ENCODE assay signal across 15 mouse cellular contexts in the genomic region with DNA sequence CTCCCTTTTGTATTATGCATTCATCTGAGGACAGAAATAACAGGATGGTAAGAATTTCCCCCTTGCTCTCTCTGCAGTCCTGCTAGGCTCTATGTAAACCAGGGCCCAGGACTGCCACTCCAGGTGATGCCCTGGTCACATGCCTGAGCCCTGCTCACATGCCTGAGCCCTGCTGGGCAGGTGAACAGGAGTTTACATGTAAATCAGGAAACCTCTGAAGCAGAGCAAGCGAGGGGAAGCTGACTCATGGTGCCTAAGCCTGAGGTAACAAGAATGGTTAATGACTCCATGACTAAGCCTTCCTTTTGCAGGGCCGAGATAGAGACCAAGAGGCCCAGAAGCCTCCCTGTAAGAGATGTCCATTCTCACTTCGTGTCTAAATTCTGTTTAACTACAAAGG. TPM values are rescaled to one million over a fixed set of nuclear protein-coding genes. Genes with fewer than 3 reads are reported as not detected.
DNase-seq lines count a peak whose midpoint lies in the region; ATAC-seq and TF ChIP-seq lines count a peak whose summit lies in the region.
"Had no signal": no experiment of that assay in that cellular context is flagged by ENCODE, and none has a peak within 500 bp of the region (broad histone marks: within the 10 kb centered on the region; RNA-seq: fewer than 3 reads in every experiment).

No protein-coding gene starts in this region.

- peak; percentile 93 for ATAC-seq in kidney, postnatal 0 days (replicated peaks; ENCODE audit: low FRiP score, low read depth)
- ATAC-seq: intestine, embryonic 15.5 days had no signal

- H3K4me3 ChIP-seq in kidney, postnatal 0 days (replicated peaks; ENCODE audit: low read depth, low read length): no peak overlapping the region
- H3K4me3 ChIP-seq: intestine, embryonic 15.5 days; limb, embryonic 13.5 days; megakaryocyte, embryonic 14.5 days had no signal

- no peak overlapping the region for H3K27ac ChIP-seq in kidney, postnatal 0 days
- H3K27ac ChIP-seq: intestine, embryonic 15.5 days; limb, embryonic 13.5 days had no signal

- H3K4me1 ChIP-seq in kidney, postnatal 0 days (replicated peaks; ENCODE audit: insufficient read depth, low read length): no peaks in the 10 kb centered on the region
- H3K4me1 ChIP-seq: intestine, embryonic 15.5 days had no signal

- DNase-seq in adrenal gland, adult 2 months: peak; percentile 56
- DNase-seq in adrenal gland, postnatal 14 days: no peak
- DNase-seq in 3T3-L1 (ENCODE audit: low read depth, low spot score) (peak; percentile 78), ZHBTc4 (ENCODE audit: low read depth, low spot score) (peak; percentile 33)
- DNase-seq in kidney, postnatal 0 days (ENCODE audit: low spot score): peak; percentile 24
- no peak for DNase-seq in cerebellum, adult 8-10 months
- DNase-seq in left cerebral cortex, postnatal 36 days (ENCODE audit: low spot score in 2 of 2): no peak
- no peak for DNase-seq in cerebellum, adult 18-20 months
- DNase-seq: cerebellum, adult 2 months; heart, postnatal 4 days; lung, adult 2 months; thymus, postnatal 14 days had no signal

- 41% methylated on average over 3 of the region's 3 CpGs for WGBS in kidney, postnatal 0 days

- H3K27me3 ChIP-seq in kidney, postnatal 0 days (ENCODE audit: insufficient read depth, low read length): no peaks in the 10 kb centered on the region
- H3K27me3 ChIP-seq: intestine, embryonic 15.5 days; limb, embryonic 13.5 days had no signal

- H3K4me2 ChIP-seq in kidney, postnatal 0 days (ENCODE audit: low read length): no peak overlapping the region
- H3K4me2 ChIP-seq: intestine, embryonic 15.5 days; limb, embryonic 13.5 days had no signal

- H3K9ac ChIP-seq in kidney, postnatal 0 days (ENCODE audit: low read depth, low read length): no peak overlapping the region
- H3K9ac ChIP-seq: intestine, embryonic 15.5 days; limb, embryonic 13.5 days had no signal

- H3K9me3 ChIP-seq in kidney, postnatal 0 days (replicated peaks; ENCODE audit: low read length): no peaks in the 10 kb centered on the region
- H3K9me3 ChIP-seq: intestine, embryonic 15.5 days had no signal

- no peak for TF ChIP-seq CTCF in kidney, postnatal 0 days (IDR thresholded peaks at IDR 0.05; ENCODE audit: low read depth)

- intact Hi-C loops in left cerebral cortex, postnatal 36 days (cut with DNase I): no loop called here

- no peaks in the 10 kb centered on the region for H3K36me3 ChIP-seq in kidney, postnatal 0 days (ENCODE audit: insufficient read depth, low read length)
- H3K36me3 ChIP-seq: intestine, embryonic 15.5 days had no signal

RNA-seq across cellular contexts. Expression of a gene that starts 20.1 kb away (rescaled TPM):
- 10 to 100 TPM; 34.9 to 38.5 TPM for total RNA-seq in adrenal gland, adult 2 months (2021)
- polyA plus RNA-seq in adrenal gland, adult 2 months (2012; rRNA removed): 26.6 and 32.0 TPM in 2 replicates
- total RNA-seq in adrenal gland, postnatal 14 days (2021): 46.8 and 50.8 TPM in 2 replicates
- 28.9 TPM in 2 replicates for polyA plus RNA-seq in kidney, postnatal 0 days (2015; fragmentation: Nextera tagmentation; extraction: Ambion mirVana)
- 10 to 100 TPM; 12.9 to 13.9 TPM for total RNA-seq in left cerebral cortex, postnatal 36 days (2021)

Comparison
In these comparisons a context has a peak if more than half of its experiments do, and no peak if none do; other contexts are left out.
1. DNase-seq: peak in adrenal gland, adult 2 months (single experiment), 3T3-L1 (single experiment), ZHBTc4 (single experiment) and kidney, postnatal 0 days (single experiment); none in adrenal gland, postnatal 14 days (single experiment), cerebellum, adult 8-10 months (single experiment), left cerebral cortex, postnatal 36 days (0 of 2) and cerebellum, adult 18-20 months (0 of 2).